Mouse (Mus musculus) CH12.LX (cell line): ENCODE measurements at regions not wholly inside any gene's neighbourhood (a gene's known extent, or its start where the extent isn't known, plus 50 kb on each side); places are given as distances from the start of the nearest gene placed in this dataset.
A peak's percentile ranks its signal among the peaks of the same experiment; 100 is the strongest.

Source experiments
- DNase-seq: peaks from one replicate; pipeline ENCODE4 v3.0.0-alpha.2; 2013; ENCODE audit errors: extremely low read depth
- H3K27ac ChIP-seq: 2 replicates; pipeline ENCODE4 v1.5.1; 2012; ENCODE audit warnings: low read depth, mild to moderate bottlenecking, control low read depth, moderate library complexity; ENCODE audit not compliant: insufficient read depth
- H3K27me3 ChIP-seq: replicated peaks from 2 replicates; pipeline ENCODE3; 2012; ENCODE audit warnings: inconsistent platforms
- H3K36me3 ChIP-seq, 2 experiments: replicated peaks in 1 of 2; 2 replicates each; pipeline versions ENCODE3 to v1.6.1; 2012; ENCODE audit warnings: inconsistent platforms in 1 of 2, low read length in 1 of 2, mild to moderate bottlenecking in 1 of 2, mixed read lengths in 1 of 2, moderate library complexity in 1 of 2; ENCODE audit not compliant: control insufficient read depth in 1 of 2, insufficient read depth in 1 of 2
- H3K4me1 ChIP-seq, 2 experiments: 2 replicates each; pipeline ENCODE4 v1.6.1; 2012; ENCODE audit warnings: inconsistent platforms in 1 of 2, moderate library complexity in 1 of 2; ENCODE audit not compliant: insufficient read depth in 2 of 2, control insufficient read depth in 1 of 2
- H3K4me2 ChIP-seq: 2 replicates; pipeline ENCODE4 v1.6.1; 2012; ENCODE audit warnings: low read depth, mild to moderate bottlenecking, control low read depth; ENCODE audit not compliant: poor library complexity, insufficient read depth, severe bottlenecking
- H3K4me3 ChIP-seq, 3 experiments: fragments of 150-350 bp in 1 of 3; sonication (generic) in 1 of 3; replicated peaks in 1 of 3; 2 replicates each; pipeline versions ENCODE3 to v1.5.1; 2011 to 2012; ENCODE audit warnings: low read depth in 2 of 3, low read length in 2 of 3, mild to moderate bottlenecking in 2 of 3, moderate library complexity in 2 of 3, control low read depth in 1 of 3, improper control_type of control experiment in 1 of 3, inconsistent platforms in 1 of 3, mixed read lengths in 1 of 3; ENCODE audit not compliant: poor library complexity in 1 of 3
- H3K79me2 ChIP-seq: replicated peaks from 2 replicates; pipeline ENCODE4 v1.6.1; 2012; ENCODE audit warnings: mild to moderate bottlenecking, moderate library complexity; ENCODE audit not compliant: control insufficient read depth, poor library complexity, insufficient read depth, severe bottlenecking; ENCODE audit errors: extremely low read depth
- H3K9ac ChIP-seq: 2 replicates; pipeline ENCODE4 v1.6.1; 2012; ENCODE audit warnings: low read depth, mild to moderate bottlenecking, control low read depth, moderate library complexity; ENCODE audit not compliant: insufficient read depth
- H3K9me3 ChIP-seq: replicated peaks from 2 replicates; pipeline ENCODE3; 2012; ENCODE audit warnings: low read length, inconsistent platforms, mixed read lengths
- BHLHE40 ChIP-seq: IDR thresholded peaks from 2 replicates; pipeline ENCODE4 v1.6.1; 2011; ENCODE audit warnings: mild to moderate bottlenecking, low read depth, low read length, improper control_type of control experiment
- CHD1 ChIP-seq: IDR thresholded peaks from 2 replicates; pipeline ENCODE4 v1.6.1; 2012; ENCODE audit warnings: low read depth, low read length, improper control_type of control experiment, inconsistent platforms
- CHD2 ChIP-seq: IDR thresholded peaks from 2 replicates; pipeline ENCODE4 v1.6.1; 2011; ENCODE audit warnings: low read length, improper control_type of control experiment
- E2F4 ChIP-seq: IDR thresholded peaks from 2 replicates; pipeline ENCODE4 v1.6.1; 2011; ENCODE audit warnings: low read depth, low read length, improper control_type of control experiment; ENCODE audit not compliant: insufficient replicate concordance
- EP300 ChIP-seq: IDR thresholded peaks from 2 replicates; pipeline ENCODE4 v1.6.1; 2011; ENCODE audit warnings: low read length, improper control_type of control experiment
- ETS1 ChIP-seq: conservative IDR thresholded peaks from 2 replicates; pipeline ENCODE4 v1.6.1; 2012; ENCODE audit warnings: low read depth, mild to moderate bottlenecking, inconsistent platforms, low read length, improper control_type of control experiment, moderate library complexity
- GABPA ChIP-seq: IDR thresholded peaks from 2 replicates; pipeline ENCODE4 v1.6.1; 2012; ENCODE audit warnings: low read depth, low read length, improper control_type of control experiment, inconsistent platforms; ENCODE audit not compliant: insufficient replicate concordance
- HCFC1 ChIP-seq: IDR thresholded peaks from 2 replicates; pipeline ENCODE4 v1.6.1; 2012; ENCODE audit warnings: low read depth, mild to moderate bottlenecking, inconsistent platforms, low read length, improper control_type of control experiment
- JUN ChIP-seq: IDR thresholded peaks from 2 replicates; pipeline ENCODE4 v1.6.1; 2011; ENCODE audit warnings: low read depth, mild to moderate bottlenecking, low read length, improper control_type of control experiment, moderate library complexity; ENCODE audit not compliant: insufficient read depth
- KAT2A ChIP-seq: IDR thresholded peaks from 2 replicates; pipeline ENCODE4 v1.6.1; 2012; ENCODE audit warnings: low read length, improper control_type of control experiment, inconsistent platforms; ENCODE audit not compliant: insufficient replicate concordance
- MEF2A ChIP-seq: IDR thresholded peaks from 2 replicates; pipeline ENCODE4 v1.6.1; 2014; ENCODE audit warnings: low read depth, mild to moderate bottlenecking, inconsistent platforms, low read length, improper control_type of control experiment, borderline replicate concordance
- NELFE ChIP-seq: IDR thresholded peaks from 2 replicates; pipeline ENCODE4 v1.6.1; 2011; ENCODE audit warnings: low read depth, low read length, improper control_type of control experiment
- NRF1 ChIP-seq: IDR thresholded peaks from 2 replicates; pipeline ENCODE4 v1.6.1; 2014; ENCODE audit warnings: low read depth, mild to moderate bottlenecking, inconsistent platforms, low read length, improper control_type of control experiment, moderate library complexity
- POLR2AphosphoS2 ChIP-seq: IDR thresholded peaks from 2 replicates; pipeline ENCODE4 v1.6.1; 2011; ENCODE audit warnings: low read depth, low read length, improper control_type of control experiment
- RCOR1 ChIP-seq: conservative IDR thresholded peaks from 2 replicates; pipeline ENCODE4 v1.6.1; 2012; ENCODE audit warnings: low read depth, mild to moderate bottlenecking, inconsistent platforms, low read length, improper control_type of control experiment
- SIN3A ChIP-seq: IDR thresholded peaks from 2 replicates; pipeline ENCODE4 v1.6.1; 2012; ENCODE audit warnings: low read length, improper control_type of control experiment, inconsistent platforms
- TBP ChIP-seq: conservative IDR thresholded peaks from 2 replicates; pipeline ENCODE4 v1.6.1; 2011; ENCODE audit warnings: low read depth, low read length, improper control_type of control experiment
- TCF12 ChIP-seq: IDR thresholded peaks from 2 replicates; pipeline ENCODE4 v1.6.1; 2014; ENCODE audit warnings: low read depth, mild to moderate bottlenecking, inconsistent platforms, low read length, improper control_type of control experiment
- UBTF ChIP-seq: IDR thresholded peaks from 2 replicates; pipeline ENCODE4 v1.6.1; 2012; ENCODE audit warnings: low read depth, mild to moderate bottlenecking, inconsistent platforms, low read length, improper control_type of control experiment, moderate library complexity
- dilution Hi-C: fragments of 300-500 bp; cut with MboI; formaldehyde crosslinking; loops from 2 replicates; pipeline ENCODE4 v1.14.3; 2020; ENCODE audit warnings: low sequenced_read_pairs; ENCODE audit not compliant: extremely low pct_unique_long_range_greater_than_20kb, extremely low pct_ligation_motif_present
- in situ Hi-C: fragments of 300-500 bp; cut with MboI; formaldehyde crosslinking; loops from 3 replicates; pipeline ENCODE4 v1.14.3; 2019; ENCODE audit warnings: low sequenced_read_pairs, low pct_ligation_motif_present, low pct_unique_long_range_greater_than_20kb, mixed read lengths

- no peak for DNase-seq
- Histone ChIP-seq H3K27ac (no peak overlapping the region), H3K4me2 (no peak overlapping the region; the same call in 1 of the 2 replicates), H3K4me3 (no peak overlapping the region), H3K9me3 (no peaks in the 10 kb centered on the region), H3K4me1 (peaks cover 0 to 8% of the 10 kb centered on the region in 2 experiments; a peak in 2 of 4 replicates), H3K9ac (no peak overlapping the region), H3K79me2 (no peaks in the 10 kb centered on the region), H3K36me3 (no peaks in the 10 kb centered on the region), H3K27me3 (no peaks in the 10 kb centered on the region)
- in situ Hi-C loops, result no loop called here
- dilution Hi-C loops, result no loop called here
- no peak for TF ChIP-seq MEF2A
- no peak for TF ChIP-seq JUN
- no peak for TF ChIP-seq SIN3A
- no peak for TF ChIP-seq POLR2AphosphoS2
- TF ChIP-seq E2F4, result no peak
- TF ChIP-seq TCF12, result no peak
- TF ChIP-seq GABPA, result no peak
- TF ChIP-seq NELFE, result no peak
- TF ChIP-seq HCFC1, result no peak
Measured at GRCm38 (mm10) chr1:194342568-194342967, 275.4 kb upstream of the Plxna2 start.

GRCm38 (mm10) chr1:194341758-194342157 is 276.3 kb upstream of the Plxna2 start:
- no peaks in the 10 kb centered on the region for H3K27me3 ChIP-seq
- no peaks in the 10 kb centered on the region for H3K36me3 ChIP-seq
- DNase-seq, result peak; percentile 6
- H3K4me1 ChIP-seq, result peaks cover 0 to 8% of the 10 kb centered on the region in 2 experiments; a peak in 2 of 4 replicates
- no peaks in the 10 kb centered on the region for H3K79me2 ChIP-seq
- H3K27ac ChIP-seq, result no peak overlapping the region
- H3K4me2 ChIP-seq, result no peak overlapping the region
- dilution Hi-C loops, result no loop called here
- TF ChIP-seq TBP (no peak), MEF2A (no peak), JUN (no peak), CHD1 (no peak), UBTF (no peak), BHLHE40 (no peak), RCOR1 (no peak), GABPA (no peak), EP300 (no peak), CHD2 (no peak), NRF1 (no peak), ETS1 (no peak), KAT2A (no peak), POLR2AphosphoS2 (no peak), E2F4 (no peak)
- H3K9ac ChIP-seq, result no peak overlapping the region
- no peaks in the 10 kb centered on the region for H3K9me3 ChIP-seq
- in situ Hi-C loops, result no loop called here
- no peak overlapping the region for H3K4me3 ChIP-seq
